10 mouse cellular contexts compared by ENCODE assay signal in genomic region chr14:12823781-12824180, GRCm38 (mm10). TPM values are rescaled to one million over a fixed set of nuclear protein-coding genes. Genes with fewer than 3 reads are reported as not detected.
A peak's percentile ranks its signal among the peaks of the same experiment; 100 is the strongest.
DNase-seq lines count a peak whose midpoint lies in the region; ATAC-seq lines count a peak whose summit lies in the region.
"Had no signal": no experiment of that assay in that cellular context is flagged by ENCODE, and none has a peak within 500 bp of the region (broad histone marks: within the 10 kb centered on the region; RNA-seq: fewer than 3 reads in every experiment).

No protein-coding gene starts in this region.

- no peaks in the 10 kb centered on the region for H3K36me3 ChIP-seq in liver, embryonic 11.5 days (ENCODE audit: control insufficient read depth, insufficient read depth, low read length)
- H3K36me3 ChIP-seq: embryonic facial prominence, embryonic 12.5 days had no signal

- no peak overlapping the region for H3K4me3 ChIP-seq in liver, embryonic 11.5 days (ENCODE audit: low read depth, low read length)

- ATAC-seq in liver, embryonic 11.5 days (replicated peaks; ENCODE audit: low FRiP score): no peak
- no peak for ATAC-seq in activated CD4-positive, CD25-positive, alpha-beta regulatory T cell, adult 4 months

- H3K9ac ChIP-seq in liver, embryonic 11.5 days (ENCODE audit: low read depth, low read length): no peak overlapping the region
- H3K9ac ChIP-seq: embryonic facial prominence, embryonic 12.5 days had no signal

- no peaks in the 10 kb centered on the region for H3K4me1 ChIP-seq in liver, embryonic 11.5 days (replicated peaks; ENCODE audit: control insufficient read depth, insufficient read depth, low read length)
- H3K4me1 ChIP-seq: embryonic facial prominence, embryonic 12.5 days had no signal

- DNase-seq in gastrocnemius, postnatal 14 days: peak; percentile 6
- DNase-seq in gastrocnemius, postnatal 36 days: no peak
- peak; percentile 46 for DNase-seq in ES-CJ7 (ENCODE audit: low read depth, low spot score)
- peak; percentile 78 for DNase-seq in embryo, embryonic 10.5 days (ENCODE audit: low spot score)
- DNase-seq in liver, embryonic 11.5 days (ENCODE audit: low spot score): peak; percentile 33
- DNase-seq in urinary bladder, postnatal 36 days (ENCODE audit: low spot score in 2 of 2): no peak
- DNase-seq in natural killer cell, adult 2 months (ENCODE audit: low spot score in 2 of 2): no peak

- H3K9me3 ChIP-seq in liver, embryonic 11.5 days (ENCODE audit: control insufficient read depth, low read length): no peaks in the 10 kb centered on the region
- H3K9me3 ChIP-seq: embryonic facial prominence, embryonic 12.5 days had no signal

- WGBS in liver, embryonic 11.5 days: 17% methylated on average over 6 of the region's 6 CpGs

- H3K27ac ChIP-seq in liver, embryonic 11.5 days (ENCODE audit: low read depth, low read length): no peak overlapping the region
- H3K27ac ChIP-seq: embryonic facial prominence, embryonic 12.5 days had no signal

- no peak overlapping the region for H3K4me2 ChIP-seq in liver, embryonic 11.5 days

- H3K27me3 ChIP-seq in liver, embryonic 11.5 days (replicated peaks; ENCODE audit: control insufficient read depth, insufficient read depth, low read length): peaks cover 27% of the 10 kb centered on the region

- intact Hi-C loops in gastrocnemius, postnatal 14 days (cut with DNase I; ENCODE audit: low total_unique reads): no loop called here
- intact Hi-C loops in gastrocnemius, postnatal 36 days (cut with DNase I): no loop called here

RNA-seq across cellular contexts. Expression of gene Cadps, which starts 0.9 kb away (rescaled TPM):
- under 1 TPM; 0.06 to 0.16 TPM for total RNA-seq in gastrocnemius, postnatal 14 days (2021)
- total RNA-seq in gastrocnemius, postnatal 36 days (2021): not detected
- polyA plus RNA-seq in liver, embryonic 11.5 days (2014; fragmentation: Nextera tagmentation; extraction: Ambion mirVana): 0.62 and 0.74 TPM in 2 replicates
- under 1 TPM in 1 of 2 experiments, not detected in 1; 0.57 TPM for polyA plus RNA-seq in activated CD4-positive, CD25-positive, alpha-beta regulatory T cell, adult 4 months (2017; shearing (Covaris generic))
- polyA plus RNA-seq: liver, adult 2 months had no signal

Comparison
In these comparisons a context has a peak if more than half of its experiments do, and no peak if none do; other contexts are left out.
1. DNase-seq: peak in gastrocnemius, postnatal 14 days (single experiment), ES-CJ7 (single experiment), embryo, embryonic 10.5 days (single experiment) and liver, embryonic 11.5 days (single experiment); none in gastrocnemius, postnatal 36 days (0 of 2), urinary bladder, postnatal 36 days (0 of 2) and natural killer cell, adult 2 months (0 of 2).